Mouse (Mus musculus) forebrain, embryonic 14.5 days (tissue): ENCODE results near the gene Ahdc1. TPM values are rescaled to one million over a fixed set of nuclear protein-coding genes. Genes with fewer than 3 reads are reported as not detected.

Experiments used
- ATAC-seq: fragments of 200-750 bp; cut with Nextera tagmentation; 2 replicates; pipeline ENCODE4 v1.8.0; 2017; ENCODE audit warnings: mild to moderate bottlenecking, moderate library complexity
- DNase-seq: peaks from one replicate; pipeline ENCODE4 v3.0.0-alpha.2; 2015; ENCODE audit warnings: low spot score
- H3K27ac ChIP-seq: fragments of 300-500 bp; sonication (generic); 2 replicates; pipeline ENCODE4 v1.5.1; 2014; ENCODE audit warnings: low read depth, mild to moderate bottlenecking, control low read depth, low read length, moderate library complexity
- H3K27me3 ChIP-seq: fragments of 300-500 bp; sonication (generic); replicated peaks from 2 replicates; pipeline ENCODE4 v1.6.1; 2014; ENCODE audit warnings: low read length, control low read depth, mixed read lengths; ENCODE audit not compliant: control insufficient read depth, insufficient read depth
- H3K36me3 ChIP-seq: fragments of 300-500 bp; sonication (generic); 2 replicates; pipeline ENCODE4 v1.6.1; 2014; ENCODE audit warnings: low read length, control low read depth; ENCODE audit not compliant: control insufficient read depth, insufficient read depth
- H3K4me1 ChIP-seq: fragments of 300-500 bp; sonication (generic); 2 replicates; pipeline ENCODE4 v1.6.1; 2014; ENCODE audit warnings: antibody characterized with exemption, low read length, control low read depth; ENCODE audit not compliant: control insufficient read depth, insufficient read depth
- H3K4me2 ChIP-seq: fragments of 300-500 bp; sonication (generic); 2 replicates; pipeline ENCODE4 v1.6.1; 2014; ENCODE audit warnings: mild to moderate bottlenecking, control low read depth, low read length
- H3K4me3 ChIP-seq: fragments of 300-500 bp; sonication (generic); 2 replicates; pipeline ENCODE4 v1.5.1; 2014; ENCODE audit warnings: low read depth, low read length, control low read depth
- H3K9ac ChIP-seq: fragments of 300-500 bp; sonication (generic); 2 replicates; pipeline ENCODE4 v1.6.1; 2014; ENCODE audit warnings: mild to moderate bottlenecking, low read length, control low read depth, moderate library complexity
- H3K9me3 ChIP-seq: fragments of 300-500 bp; sonication (generic); replicated peaks from 2 replicates; pipeline ENCODE4 v1.6.1; 2016; ENCODE audit warnings: low read length, control low read depth, mixed read lengths; ENCODE audit not compliant: control insufficient read depth
- WGBS: fragments of 180-500 bp; shearing (Covaris S2); extraction: QIAGEN DNeasy Blood & Tissue Kit; methylation state at CpG from one replicate; pipeline ENCODE4 v1.1.7; 2014; 5-methylcytosine and 5-hydroxymethylcytosine counted together
- polyA plus RNA-seq: library from polyadenylated mRNA; unstranded; fragments of >200 nt; fragmentation: Nextera tagmentation; extraction: Ambion mirVana; gene quantifications from 2 replicates; pipeline ENCODE4 v1.2.1, GENCODE M21; 2014

Ahdc1 gene
- polyA plus RNA-seq, 1 experiment from 2014 or later: 8.6 TPM

GRCm38 (mm10) chr4:133085783-133086342, 74.8 kb downstream of the Ahdc1 start:
- Histone ChIP-seq H3K36me3 (no peaks in the 10 kb centered on the region), H3K9ac (peak overlapping the region; percentile 55; the same call in 1 of the 2 replicates), H3K4me3 (peak overlapping the region; percentile 28; the same call in 1 of the 2 replicates), H3K27me3 (0 out of 2 replicates have a peak, but pooled peaks cover 3% of the 10 kb centered on the region), H3K4me2 (peak overlapping the region; percentile 79), H3K27ac (peak overlapping the region; percentile 53), H3K4me1 (peaks cover 34% of the 10 kb centered on the region), H3K9me3 (no peaks in the 10 kb centered on the region)
- peak; percentile 66 for DNase-seq
- 9% methylated on average over 12 of the region's 12 CpGs for WGBS
- peak; percentile 3; the same call in 1 of the 2 replicates for ATAC-seq

GRCm38 (mm10) chr4:133087177-133087714, 76.2 kb downstream of the Ahdc1 start:
- Histone ChIP-seq H3K4me3 (no peak overlapping the region), H3K9me3 (no peaks in the 10 kb centered on the region), H3K4me1 (peaks cover 43% of the 10 kb centered on the region), H3K4me2 (no peak overlapping the region), H3K36me3 (no peaks in the 10 kb centered on the region), H3K27ac (no peak overlapping the region; the same call in 1 of the 2 replicates), H3K27me3 (0 out of 2 replicates have a peak, but pooled peaks cover 3% of the 10 kb centered on the region), H3K9ac (no peak overlapping the region)
- WGBS: 89% methylated on average over 6 of the region's 6 CpGs
- ATAC-seq: no peak
- DNase-seq: no peak

GRCm38 (mm10) chr4:133087835-133088234, 76.8 kb downstream of the Ahdc1 start:
- Histone ChIP-seq H3K9ac (no peak overlapping the region), H3K27ac (no peak overlapping the region; the same call in 1 of the 2 replicates), H3K4me2 (no peak overlapping the region)

GRCm38 (mm10) chr4:133089319-133089718, 78.3 kb downstream of the Ahdc1 start:
- H3K9me3 ChIP-seq: no peaks in the 10 kb centered on the region
- H3K36me3 ChIP-seq: no peaks in the 10 kb centered on the region
- H3K9ac ChIP-seq: no peak overlapping the region
- DNase-seq: no peak
- H3K4me2 ChIP-seq: no peak overlapping the region
- H3K27ac ChIP-seq: no peak overlapping the region; the same call in 1 of the 2 replicates
- 0 out of 2 replicates have a peak, but pooled peaks cover 3% of the 10 kb centered on the region for H3K27me3 ChIP-seq
- H3K4me3 ChIP-seq: no peak overlapping the region
- WGBS: 87% methylated on average over 9 of the region's 9 CpGs
- ATAC-seq: no peak
- peaks cover 56% of the 10 kb centered on the region for H3K4me1 ChIP-seq

More at GRCm38 (mm10) chr4:133087835-133088234, 76.8 kb downstream of the Ahdc1 start:
- DNase-seq (no peak), ATAC-seq (no peak)
- Histone ChIP-seq H3K9me3 (no peaks in the 10 kb centered on the region), H3K27me3 (0 out of 2 replicates have a peak, but pooled peaks cover 3% of the 10 kb centered on the region), H3K36me3 (no peaks in the 10 kb centered on the region), H3K4me1 (peaks cover 47% of the 10 kb centered on the region), H3K4me3 (no peak overlapping the region)
- WGBS: 48% methylated on average over 8 of the region's 8 CpGs

GRCm38 (mm10) chr4:133089802-133090201, 78.7 kb downstream of the Ahdc1 start:
- Histone ChIP-seq H3K4me3 (no peak overlapping the region), H3K27ac (peak overlapping the region; percentile 96), H3K9me3 (no peaks in the 10 kb centered on the region), H3K36me3 (no peaks in the 10 kb centered on the region), H3K4me2 (no peak overlapping the region; the same call in 1 of the 2 replicates), H3K27me3 (0 out of 2 replicates have a peak, but pooled peaks cover 3% of the 10 kb centered on the region), H3K4me1 (peaks cover 56% of the 10 kb centered on the region), H3K9ac (peak overlapping the region; percentile 55; the same call in 1 of the 2 replicates)
- ATAC-seq (no peak), DNase-seq (no peak)
- WGBS: 73% methylated on average over 4 of the region's 4 CpGs

GRCm38 (mm10) chr4:133090276-133090719, 79.2 kb downstream of the Ahdc1 start:
- Histone ChIP-seq H3K4me1 (peaks cover 56% of the 10 kb centered on the region), H3K27ac (peak overlapping the region; percentile 96), H3K36me3 (no peaks in the 10 kb centered on the region), H3K27me3 (no peaks in the 10 kb centered on the region), H3K4me2 (peak overlapping the region; percentile 27), H3K4me3 (no peak overlapping the region), H3K9ac (peak overlapping the region; percentile 55), H3K9me3 (no peaks in the 10 kb centered on the region)
- ATAC-seq: peak; percentile 21
- WGBS: 28% methylated on average over 8 of the region's 8 CpGs
- peak; percentile 57 for DNase-seq

GRCm38 (mm10) chr4:133090720-133091458, 79.8 kb downstream of the Ahdc1 start:
- peak overlapping the region; percentile 55 for H3K9ac ChIP-seq
- H3K4me1 ChIP-seq: peaks cover 53% of the 10 kb centered on the region
- H3K9me3 ChIP-seq: no peaks in the 10 kb centered on the region
- WGBS: 22% methylated on average over 18 of the region's 18 CpGs
- H3K4me2 ChIP-seq: peak overlapping the region; percentile 27
- H3K36me3 ChIP-seq: no peaks in the 10 kb centered on the region
- ATAC-seq (peak; percentile 72), DNase-seq (peak; percentile 95)
- no peaks in the 10 kb centered on the region for H3K27me3 ChIP-seq
- H3K4me3 ChIP-seq: no peak overlapping the region
- H3K27ac ChIP-seq: peak overlapping the region; percentile 96

GRCm38 (mm10) chr4:133091459-133091785, 80.4 kb downstream of the Ahdc1 start:
- Histone ChIP-seq H3K9me3 (no peaks in the 10 kb centered on the region), H3K36me3 (no peaks in the 10 kb centered on the region), H3K9ac (0 out of 2 replicates have a peak overlapping the region, but pooled peaks have one; percentile 30), H3K4me1 (peaks cover 50% of the 10 kb centered on the region), H3K4me3 (no peak overlapping the region), H3K27me3 (no peaks in the 10 kb centered on the region), H3K4me2 (peak overlapping the region; percentile 27; the same call in 1 of the 2 replicates), H3K27ac (peak overlapping the region; percentile 96)
- DNase-seq: no peak
- WGBS: 60% methylated on average over 4 of the region's 4 CpGs
- ATAC-seq: no peak
